Mouse (Mus musculus): ENCODE results near the gene Kbtbd13. TPM values are rescaled to one million over a fixed set of nuclear protein-coding genes. Genes with fewer than 3 reads are reported as not detected.

Kbtbd13 gene
- polyA plus RNA-seq (2014; fragmentation: Illumina TruSeq; extraction: RNeasy Lipid Tissue Mini Kit (QIAGEN cat#74804); ENCODE audit: insufficient read depth, low read depth, low replicate concordance), result 0.69 TPM

GRCm38 (mm10) chr9:65391613-65391964 lies at the start of gene Kbtbd13:
Gene Kbtbd13 (minus strand): TSS chr9:65391652.

GRCm38 (mm10) chr9:65435671-65436301 lies 44.3 kb upstream of the Kbtbd13 start, which contains the start of gene Mtfmt:
Gene Mtfmt (plus strand): TSS chr9:65435782.

GRCm38 (mm10) chr9:65422760-65423501 lies 31.5 kb upstream of the Kbtbd13 start, which contains the start of gene Slc51b:
Gene Slc51b (minus strand): TSS chr9:65422955.

GRCm38 (mm10) chr9:65398279-65398678 lies 6.8 kb upstream of the Kbtbd13 start, which contains the start of gene Rasl12:
Gene Rasl12 (plus strand): TSS chr9:65398506.

GRCm38 (mm10) chr9:65360641-65361448 lies 30.6 kb downstream of the Kbtbd13 start, which contains the start of gene Ubap1l:
Gene Ubap1l (plus strand): TSS chr9:65361041.

GRCm38 (mm10) chr9:65345854-65346475 lies 45.5 kb downstream of the Kbtbd13 start, which contains the start of gene Pdcd7:
Gene Pdcd7 (plus strand): TSS chr9:65346104.

Other genes with a start within 250 kb of the Kbtbd13 start
- gene Parp16, start 196.3 kb downstream of the Kbtbd13 start, polyA plus RNA-seq (2014; fragmentation: Illumina TruSeq; extraction: RNeasy Lipid Tissue Mini Kit (QIAGEN cat#74804); ENCODE audit: insufficient read depth, low read depth, low replicate concordance), result 3.9 TPM
- 1.4 TPM for gene Cilp, start 126.5 kb downstream of the Kbtbd13 start, polyA plus RNA-seq (2014; fragmentation: Illumina TruSeq; extraction: RNeasy Lipid Tissue Mini Kit (QIAGEN cat#74804); ENCODE audit: insufficient read depth, low read depth, low replicate concordance)
- 20.5 TPM for gene Clpx, start 97.4 kb downstream of the Kbtbd13 start, polyA plus RNA-seq (2014; fragmentation: Illumina TruSeq; extraction: RNeasy Lipid Tissue Mini Kit (QIAGEN cat#74804); ENCODE audit: insufficient read depth, low read depth, low replicate concordance)
- gene Pdcd7, start 45.5 kb downstream of the Kbtbd13 start, polyA plus RNA-seq (2014; fragmentation: Illumina TruSeq; extraction: RNeasy Lipid Tissue Mini Kit (QIAGEN cat#74804); ENCODE audit: insufficient read depth, low read depth, low replicate concordance), result 9.4 TPM
- not detected for gene Ubap1l, start 30.6 kb downstream of the Kbtbd13 start, polyA plus RNA-seq (2014; fragmentation: Illumina TruSeq; extraction: RNeasy Lipid Tissue Mini Kit (QIAGEN cat#74804); ENCODE audit: insufficient read depth, low read depth, low replicate concordance)
- 39.8 TPM for gene Rasl12, start 6.9 kb upstream of the Kbtbd13 start, polyA plus RNA-seq (2014; fragmentation: Illumina TruSeq; extraction: RNeasy Lipid Tissue Mini Kit (QIAGEN cat#74804); ENCODE audit: insufficient read depth, low read depth, low replicate concordance)
- not detected for gene Slc51b, start 31.3 kb upstream of the Kbtbd13 start, polyA plus RNA-seq (2014; fragmentation: Illumina TruSeq; extraction: RNeasy Lipid Tissue Mini Kit (QIAGEN cat#74804); ENCODE audit: insufficient read depth, low read depth, low replicate concordance)
- gene Mtfmt, start 44.1 kb upstream of the Kbtbd13 start, polyA plus RNA-seq (2014; fragmentation: Illumina TruSeq; extraction: RNeasy Lipid Tissue Mini Kit (QIAGEN cat#74804); ENCODE audit: insufficient read depth, low read depth, low replicate concordance), result 5.8 TPM
- gene Spg21, start 69.3 kb upstream of the Kbtbd13 start, polyA plus RNA-seq (2014; fragmentation: Illumina TruSeq; extraction: RNeasy Lipid Tissue Mini Kit (QIAGEN cat#74804); ENCODE audit: insufficient read depth, low read depth, low replicate concordance), result 40.1 TPM
- gene Ankdd1a, start 128.5 kb upstream of the Kbtbd13 start, polyA plus RNA-seq (2014; fragmentation: Illumina TruSeq; extraction: RNeasy Lipid Tissue Mini Kit (QIAGEN cat#74804); ENCODE audit: insufficient read depth, low read depth, low replicate concordance), result not detected
- gene Plekho2, start 188.4 kb upstream of the Kbtbd13 start, polyA plus RNA-seq (2014; fragmentation: Illumina TruSeq; extraction: RNeasy Lipid Tissue Mini Kit (QIAGEN cat#74804); ENCODE audit: insufficient read depth, low read depth, low replicate concordance), result 15.6 TPM
- gene Pif1, start 195.5 kb upstream of the Kbtbd13 start, polyA plus RNA-seq (2014; fragmentation: Illumina TruSeq; extraction: RNeasy Lipid Tissue Mini Kit (QIAGEN cat#74804); ENCODE audit: insufficient read depth, low read depth, low replicate concordance), result 0.07 TPM
- 5.5 TPM for gene Rbpms2, start 238.0 kb upstream of the Kbtbd13 start, polyA plus RNA-seq (2014; fragmentation: Illumina TruSeq; extraction: RNeasy Lipid Tissue Mini Kit (QIAGEN cat#74804); ENCODE audit: insufficient read depth, low read depth, low replicate concordance)